Mouse (Mus musculus) bone marrow macrophage, adult 2 months (primary cell): ENCODE measurements around the gene Dhh. TPM values are rescaled to one million over a fixed set of nuclear protein-coding genes. Genes with fewer than 3 reads are reported as not detected.

Experiments used
- H3K27ac ChIP-seq: 2 replicates; pipeline ENCODE4 v1.5.1; 2012; ENCODE audit warnings: low read depth, low read length; ENCODE audit not compliant: insufficient read depth
- H3K4me1 ChIP-seq: 2 replicates; pipeline ENCODE4 v1.6.1; 2012; ENCODE audit warnings: low read length; ENCODE audit not compliant: control insufficient read depth, insufficient read depth
- H3K4me3 ChIP-seq: 2 replicates; pipeline ENCODE4 v1.5.1; 2012; ENCODE audit warnings: mild to moderate bottlenecking, low read length, moderate library complexity; ENCODE audit not compliant: insufficient read depth
- CTCF ChIP-seq: IDR thresholded peaks from 2 replicates; pipeline ENCODE4 v1.5.1; 2012; ENCODE audit warnings: low read depth, mild to moderate bottlenecking, low read length, moderate library complexity
- POLR2A ChIP-seq: IDR thresholded peaks from 2 replicates; pipeline ENCODE4 v1.6.1; 2012; ENCODE audit warnings: mild to moderate bottlenecking, low read depth, low read length, borderline replicate concordance
- polyA plus RNA-seq: library from polyadenylated mRNA; stranded (reverse); fragments of >200 nt; gene quantifications from 2 replicates; pipeline ENCODE4 v1.2.4, GENCODE M21; 2012; ENCODE audit not compliant: missing spikeins, insufficient read depth, insufficient read length

Dhh gene
- polyA plus RNA-seq, 1 experiment: not detected

DNA sequence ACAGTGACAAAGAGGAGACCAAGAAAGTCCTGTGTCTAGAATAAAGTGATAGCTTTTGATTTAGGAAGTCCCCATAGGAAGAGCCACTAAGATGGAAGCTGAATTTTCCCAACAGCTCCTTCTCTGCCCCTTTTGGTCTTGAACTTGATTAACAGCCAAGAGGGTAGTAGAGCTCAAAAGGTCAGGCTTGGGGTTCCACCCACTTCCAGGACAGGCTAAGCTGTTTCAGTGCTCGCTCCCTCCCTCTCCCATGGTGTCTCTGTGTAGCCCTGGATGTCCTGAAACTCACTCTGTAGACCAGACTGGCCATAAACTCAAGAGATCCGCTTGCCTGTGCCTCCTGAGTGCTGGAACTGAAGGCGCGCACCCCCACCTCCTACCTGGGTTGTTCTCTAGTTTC lies 17.7 kb upstream of the Dhh start:
- peaks cover 10% of the 10 kb centered on the region for H3K4me1 ChIP-seq
- H3K27ac ChIP-seq: no peak overlapping the region
- TF ChIP-seq POLR2A (no peak), CTCF (no peak)
- H3K4me3 ChIP-seq: no peak overlapping the region

DNA sequence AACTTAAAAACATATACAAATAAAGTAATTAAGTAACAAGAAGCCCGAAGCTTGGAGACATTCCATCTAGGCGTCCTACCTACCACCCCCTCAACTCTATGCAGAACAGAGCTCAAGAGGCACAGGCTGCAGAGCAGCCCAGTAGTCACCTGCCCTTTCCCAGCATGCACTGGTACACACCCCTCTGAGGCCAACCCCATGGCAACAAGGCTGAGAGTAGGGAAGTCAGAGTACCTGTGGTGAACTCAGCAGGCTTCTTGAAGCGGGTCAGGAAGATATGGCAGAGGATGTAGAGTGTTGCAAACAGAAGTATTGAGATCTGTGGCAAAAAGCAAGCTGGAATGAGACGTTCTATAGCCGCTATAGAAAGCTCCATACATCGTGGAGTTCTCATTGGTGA lies 16.6 kb upstream of the Dhh start:
- Histone ChIP-seq H3K4me3 (no peak overlapping the region), H3K27ac (no peak overlapping the region), H3K4me1 (peaks cover 10% of the 10 kb centered on the region)
- TF ChIP-seq POLR2A (no peak), CTCF (no peak)

- Histone ChIP-seq H3K27ac (no peak overlapping the region), H3K4me1 (no peaks in the 10 kb centered on the region), H3K4me3 (no peak overlapping the region)
- TF ChIP-seq CTCF (peak; percentile 67), POLR2A (no peak)
Observed at GRCm38 (mm10) chr15:98904692-98905091, 6.4 kb upstream of the Dhh start.

- no peak overlapping the region for H3K4me3 ChIP-seq
- TF ChIP-seq CTCF (no peak), POLR2A (no peak)
- H3K27ac ChIP-seq: no peak overlapping the region
- H3K4me1 ChIP-seq: no peaks in the 10 kb centered on the region
Observed at GRCm38 (mm10) chr15:98902600-98902999, 4.3 kb upstream of the Dhh start.

DNA sequence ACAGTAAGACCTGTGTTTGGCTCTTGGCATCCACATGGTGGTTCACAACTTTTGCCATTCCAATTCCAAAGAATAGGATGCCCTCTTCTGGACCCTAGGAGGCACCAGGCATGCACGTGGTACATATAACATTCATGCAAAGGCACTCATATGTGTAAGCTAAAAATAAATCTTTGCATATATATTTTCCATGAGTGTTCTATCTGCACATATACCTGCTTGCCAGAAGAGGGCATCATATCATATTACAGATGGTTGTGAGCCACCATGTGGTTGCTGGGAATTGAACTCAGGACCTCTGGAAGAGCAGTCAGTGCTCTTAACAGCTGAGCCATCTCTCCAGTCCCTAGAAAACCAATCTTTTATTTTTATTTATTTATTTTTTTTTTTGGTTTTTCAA lies 3.2 kb upstream of the Dhh start:
- Histone ChIP-seq H3K27ac (no peak overlapping the region), H3K4me1 (no peaks in the 10 kb centered on the region), H3K4me3 (no peak overlapping the region)
- TF ChIP-seq CTCF (no peak), POLR2A (no peak)

- peaks cover 2% of the 10 kb centered on the region; the same call in 1 of the 2 replicates for H3K4me1 ChIP-seq
- no peak overlapping the region for H3K27ac ChIP-seq
- TF ChIP-seq POLR2A (no peak), CTCF (no peak)
- no peak overlapping the region for H3K4me3 ChIP-seq
Observed at GRCm38 (mm10) chr15:98897495-98897894, 845 bp downstream of the Dhh start.

- no peak overlapping the region for H3K27ac ChIP-seq
- peak overlapping the region; percentile 62 for H3K4me3 ChIP-seq
- peaks cover 2% of the 10 kb centered on the region; the same call in 1 of the 2 replicates for H3K4me1 ChIP-seq
- TF ChIP-seq CTCF: no peak
- no peak for TF ChIP-seq POLR2A
Observed at GRCm38 (mm10) chr15:98895635-98896589, 2.4 kb downstream of the Dhh start.

DNA sequence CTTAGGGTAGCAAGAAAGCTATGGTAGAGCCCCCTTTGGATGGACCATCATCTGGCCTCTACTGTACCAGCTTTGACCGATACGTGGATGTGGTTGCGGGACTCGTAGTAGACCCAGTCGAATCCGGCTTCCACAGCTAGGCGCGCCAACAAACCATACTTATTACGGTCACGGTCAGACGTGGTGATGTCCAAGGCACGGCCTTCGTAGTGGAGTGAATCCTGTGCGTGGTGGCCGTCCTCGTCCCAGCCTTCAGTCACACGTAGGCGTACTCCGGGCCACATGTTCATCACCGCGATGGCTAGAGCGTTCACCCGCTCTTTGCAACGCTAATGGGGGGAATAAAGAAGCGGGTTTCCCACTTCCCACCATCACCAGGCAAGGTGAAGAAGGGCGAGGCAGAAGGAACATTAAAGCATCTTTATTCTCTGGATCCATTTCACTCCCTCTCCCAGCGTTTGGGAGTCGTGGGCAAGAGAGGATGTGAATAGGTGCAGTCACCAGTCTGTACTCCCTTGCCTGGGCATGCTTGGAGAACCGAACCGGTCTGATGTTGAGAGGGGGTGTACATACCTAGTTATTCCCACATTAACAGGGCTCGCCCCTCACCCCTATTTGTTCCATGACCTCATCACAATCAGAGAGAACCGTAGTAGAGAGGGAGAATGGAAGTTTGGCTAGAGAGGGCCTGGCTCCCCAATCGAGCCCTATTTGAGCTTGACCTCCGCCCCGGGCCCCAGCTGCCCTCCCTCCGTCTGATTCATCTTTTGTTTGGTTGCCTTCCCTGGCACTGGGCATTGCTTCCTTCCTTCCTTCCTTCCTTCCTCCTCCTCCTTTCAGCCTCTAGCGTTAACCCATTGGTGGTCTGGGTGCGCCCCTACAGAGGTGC lies 3.4 kb downstream of the Dhh start:
- H3K4me1 ChIP-seq: peaks cover 2% of the 10 kb centered on the region; the same call in 1 of the 2 replicates
- H3K4me3 ChIP-seq: peak overlapping the region; percentile 62
- no peak overlapping the region for H3K27ac ChIP-seq
- TF ChIP-seq POLR2A: no peak
- no peak for TF ChIP-seq CTCF

DNA sequence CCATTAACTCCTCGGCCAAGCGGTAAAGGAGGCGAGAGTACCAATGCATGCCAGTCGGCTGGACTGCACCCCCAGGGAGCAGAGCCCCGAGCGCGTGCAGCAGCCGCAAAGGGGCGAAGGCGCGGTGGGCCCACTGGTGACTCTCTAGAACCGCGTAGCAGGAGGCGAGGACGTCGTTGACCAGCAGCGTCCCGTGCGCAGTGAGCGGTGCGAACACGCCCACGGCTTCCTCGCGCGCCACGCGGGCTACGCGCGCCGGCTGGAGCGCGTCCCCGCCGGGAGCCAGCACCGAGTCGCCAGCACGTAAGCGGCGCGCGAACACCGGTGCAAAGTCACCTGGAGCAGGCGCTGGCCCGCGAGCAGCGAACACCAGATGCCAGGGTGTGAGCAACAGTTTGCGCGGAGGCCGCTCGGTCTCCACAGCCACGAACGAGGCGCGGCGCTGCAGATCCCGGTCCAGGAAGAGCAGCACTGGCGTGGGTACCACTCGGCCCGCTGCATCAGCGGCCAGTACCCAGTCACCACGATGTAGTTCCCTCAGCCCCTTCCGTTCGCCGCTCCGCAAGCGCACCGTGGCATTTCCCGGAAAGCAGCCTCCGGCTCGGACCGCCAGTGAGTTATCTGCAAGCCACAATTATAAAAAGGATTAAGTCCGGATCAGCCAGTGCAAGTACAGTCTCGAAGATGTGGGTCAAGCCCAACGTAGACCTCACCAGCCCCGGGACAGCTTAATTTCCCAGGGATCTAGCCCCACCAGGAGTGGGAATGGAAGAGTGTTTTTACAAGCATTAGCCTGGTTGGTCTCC lies 4.2 kb downstream of the Dhh start, which contains the start of gene Rhebl1:
Gene Rhebl1, minus strand, starts transcription at position 601 of the 806 bp plus-strand sequence.
- TF ChIP-seq CTCF: no peak
- TF ChIP-seq POLR2A: no peak
- H3K27ac ChIP-seq: no peak within 1 kb of the TSS
- H3K4me3 ChIP-seq: peak within 1 kb of the TSS; percentile 62
- H3K4me1 ChIP-seq: peaks cover 2% of the 10 kb centered on the region; the same call in 1 of the 2 replicates
